Mouse (Mus musculus) kidney, adult 2 months (tissue): Measurements from ENCODE around the gene Pbsn. TPM values are rescaled to one million over a fixed set of nuclear protein-coding genes. Genes with fewer than 3 reads are reported as not detected.

Experiments
- DNase-seq: peaks from one replicate; pipeline ENCODE4 v3.0.0; 2021
- H3K27ac ChIP-seq: fragments of 200-500 bp; 2 replicates; pipeline ENCODE4 v1.5.1; 2012; ENCODE audit warnings: low read depth, low read length, control low read depth, inconsistent platforms; ENCODE audit not compliant: insufficient read depth
- H3K27me3 ChIP-seq: fragments of 200-500 bp; replicated peaks from 2 replicates; pipeline ENCODE4 v1.6.1; 2012; ENCODE audit warnings: mild to moderate bottlenecking, moderate library complexity, low read length, inconsistent platforms; ENCODE audit not compliant: control insufficient read depth, insufficient read depth
- H3K36me3 ChIP-seq: fragments of 200-500 bp; 2 replicates; pipeline ENCODE4 v1.6.1; 2012; ENCODE audit warnings: mild to moderate bottlenecking, moderate library complexity, low read length, inconsistent platforms; ENCODE audit not compliant: control insufficient read depth, insufficient read depth
- H3K4me1 ChIP-seq: fragments of 200-500 bp; 2 replicates; pipeline ENCODE4 v1.6.1; 2011; ENCODE audit warnings: low read length; ENCODE audit not compliant: control insufficient read depth, insufficient read depth
- H3K4me3 ChIP-seq: fragments of 200-500 bp; 2 replicates; pipeline ENCODE4 v1.5.1; 2011; ENCODE audit warnings: mild to moderate bottlenecking, low read depth, low read length, control low read depth; ENCODE audit not compliant: insufficient read depth
- CTCF ChIP-seq: fragments of 200-500 bp; conservative IDR thresholded peaks from 2 replicates; pipeline ENCODE4 v1.5.1; 2011; ENCODE audit warnings: low read depth, mild to moderate bottlenecking, control low read depth, low read length, moderate library complexity, mixed read lengths; ENCODE audit not compliant: insufficient read depth, insufficient read length
- POLR2A ChIP-seq: fragments of 200-500 bp; IDR thresholded peaks from one replicate; pipeline ENCODE4 v1.6.1; 2011; ENCODE audit warnings: low read depth, low read length, control low read depth
- WGBS: fragments of 180-500 bp; shearing (Covaris S2); methylation state at CpG from one replicate; pipeline ENCODE4 v1.1.7; 2018; 5-methylcytosine and 5-hydroxymethylcytosine counted together
- polyA plus RNA-seq: library from polyadenylated mRNA; depleted of rRNA; stranded (reverse); fragments of >200 nt; gene quantifications from 2 replicates; pipeline ENCODE4 v1.2.3, GENCODE M21; 2012; rRNA removed

Pbsn gene
- polyA plus RNA-seq, 1 experiment = not detected

DNA sequence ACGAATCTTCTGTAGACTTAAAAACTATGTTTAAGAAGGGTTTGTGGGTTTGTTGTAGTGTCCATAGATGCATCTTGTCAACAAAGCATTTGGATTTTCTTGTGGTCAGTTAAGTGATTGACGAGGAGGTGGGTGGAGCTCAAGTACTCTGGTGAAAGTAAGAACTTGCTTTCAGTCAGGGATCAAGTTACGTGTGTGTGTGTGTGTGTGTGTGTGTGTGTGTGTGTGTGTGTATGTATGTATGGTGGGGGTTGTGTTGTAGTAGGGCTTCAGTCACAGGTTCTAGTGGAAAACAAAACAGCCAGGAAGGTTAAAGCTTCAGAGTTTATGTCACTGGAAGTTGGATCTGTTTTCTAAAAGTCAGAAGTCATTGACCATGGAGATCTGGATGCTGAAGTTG lies 53.9 kb downstream of the Pbsn start:
- Histone ChIP-seq H3K27ac (no peak overlapping the region), H3K4me3 (no peak overlapping the region), H3K27me3 (no peaks in the 10 kb centered on the region), H3K4me1 (no peaks in the 10 kb centered on the region), H3K36me3 (no peaks in the 10 kb centered on the region)
- TF ChIP-seq CTCF = no peak
- no peak for TF ChIP-seq POLR2A
- DNase-seq = no peak
- WGBS = 92% methylated on average over 3 of the region's 3 CpGs

DNA sequence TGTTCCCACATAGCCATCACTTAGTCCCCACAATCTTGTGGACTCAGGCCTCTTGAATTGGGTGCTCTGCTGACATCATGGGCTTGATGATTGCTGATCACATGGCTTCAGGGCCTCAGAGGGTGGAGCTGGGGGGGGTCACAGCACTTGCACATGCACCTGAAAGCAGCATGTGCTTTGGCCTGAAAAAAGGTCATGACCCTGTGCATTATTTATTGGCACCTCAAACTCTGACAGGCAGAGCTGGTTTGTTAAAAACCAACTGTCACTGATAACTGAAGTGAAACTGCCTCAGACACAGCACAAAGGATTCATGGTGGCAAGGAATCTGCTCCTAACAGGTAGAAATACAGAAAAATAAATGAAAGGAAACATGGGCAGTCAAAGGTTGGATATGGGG lies 55.6 kb downstream of the Pbsn start:
- H3K4me1 ChIP-seq = 0 out of 2 replicates have a peak, but pooled peaks cover 3% of the 10 kb centered on the region
- no peak overlapping the region for H3K4me3 ChIP-seq
- no peaks in the 10 kb centered on the region for H3K27me3 ChIP-seq
- no peak for DNase-seq
- no peak overlapping the region for H3K27ac ChIP-seq
- no peak for TF ChIP-seq CTCF
- TF ChIP-seq POLR2A = no peak
- H3K36me3 ChIP-seq = no peaks in the 10 kb centered on the region

GRCm38 (mm10) chrX:77796916-77797315 lies 56.5 kb downstream of the Pbsn start:
- no peak for DNase-seq
- no peak overlapping the region for H3K4me3 ChIP-seq
- H3K27ac ChIP-seq = no peak overlapping the region
- H3K27me3 ChIP-seq = no peaks in the 10 kb centered on the region
- 0 out of 2 replicates have a peak, but pooled peaks cover 3% of the 10 kb centered on the region for H3K4me1 ChIP-seq
- WGBS = 82% methylated on average over 1 of the region's 1 CpGs
- no peak for TF ChIP-seq POLR2A
- no peak for TF ChIP-seq CTCF
- no peaks in the 10 kb centered on the region for H3K36me3 ChIP-seq

GRCm38 (mm10) chrX:77796238-77796835 lies 57.1 kb downstream of the Pbsn start, which contains the start of gene Prkx:
Gene Prkx (minus strand): TSS chrX:77796278.
- TF ChIP-seq CTCF (no peak), POLR2A (no peak)
- peak within 1 kb of the TSS; percentile 93 for H3K4me3 ChIP-seq
- 2% methylated on average over 18 of the region's 19 CpGs for WGBS
- H3K27me3 ChIP-seq = no peaks in the 10 kb centered on the region
- H3K4me1 ChIP-seq = 0 out of 2 replicates have a peak, but pooled peaks cover 3% of the 10 kb centered on the region
- DNase-seq = peak; percentile 72
- no peaks in the 10 kb centered on the region for H3K36me3 ChIP-seq
- H3K27ac ChIP-seq = peak within 1 kb of the TSS; percentile 95

- peak overlapping the region; percentile 95 for H3K27ac ChIP-seq
- 3% methylated on average over 28 of the region's 30 CpGs for WGBS
- 0 out of 2 replicates have a peak, but pooled peaks cover 3% of the 10 kb centered on the region for H3K4me1 ChIP-seq
- no peaks in the 10 kb centered on the region for H3K36me3 ChIP-seq
- no peaks in the 10 kb centered on the region for H3K27me3 ChIP-seq
- peak; percentile 34 for TF ChIP-seq POLR2A
- no peak for TF ChIP-seq CTCF
- peak; percentile 93 for DNase-seq
- peak overlapping the region; percentile 93 for H3K4me3 ChIP-seq
Measured at GRCm38 (mm10) chrX:77795858-77796174, 57.6 kb downstream of the Pbsn start.

DNA sequence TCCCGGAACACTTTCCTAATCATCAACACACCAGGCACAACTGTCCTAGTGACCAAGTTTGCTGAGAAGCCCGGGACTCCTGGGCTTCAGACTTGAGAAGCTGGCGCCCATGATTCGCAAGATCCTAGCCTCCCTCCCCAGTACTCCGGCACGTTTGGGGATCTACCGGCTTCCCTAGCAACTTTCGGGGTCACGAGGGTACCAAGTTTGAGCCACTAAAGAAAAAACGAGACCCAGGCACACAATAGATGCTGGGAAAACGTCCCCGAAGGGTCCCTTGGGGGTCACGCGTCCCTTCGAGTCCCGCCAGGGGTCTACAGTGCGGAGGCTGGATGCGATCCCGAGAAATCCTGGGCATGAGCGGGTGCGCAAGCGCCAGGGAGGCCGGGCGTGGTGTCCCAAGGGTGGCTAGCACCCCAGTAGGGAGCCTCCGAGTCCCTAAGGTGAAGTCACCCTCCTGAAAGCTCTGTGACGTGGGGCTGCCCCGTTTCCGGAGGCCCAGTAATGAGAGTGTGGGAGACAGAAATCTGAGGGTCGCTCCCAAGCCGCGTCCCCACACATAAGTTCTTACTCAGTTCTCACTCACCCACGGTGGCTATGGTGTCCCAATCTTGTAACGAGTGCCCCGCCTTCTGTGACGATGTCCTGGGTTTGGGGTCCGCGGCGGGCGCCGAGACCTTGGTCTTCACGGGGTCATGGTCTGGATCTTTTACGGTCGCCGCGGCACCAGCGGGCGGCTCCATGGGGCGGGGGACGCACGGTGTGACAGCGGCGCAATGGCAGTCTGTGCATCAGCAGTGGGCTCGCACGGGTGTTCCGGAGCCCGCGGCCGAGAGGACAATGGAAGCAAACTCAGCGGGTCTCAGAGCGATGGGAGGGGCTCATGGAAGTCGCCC lies 58.2 kb downstream of the Pbsn start:
- no peaks in the 10 kb centered on the region for H3K36me3 ChIP-seq
- no peak for TF ChIP-seq CTCF
- TF ChIP-seq POLR2A = no peak
- peak overlapping the region; percentile 93 for H3K4me3 ChIP-seq
- 0 out of 2 replicates have a peak, but pooled peaks cover 3% of the 10 kb centered on the region for H3K4me1 ChIP-seq
- H3K27ac ChIP-seq = peak overlapping the region; percentile 85
- under 1% methylated on average over 61 of the region's 61 CpGs for WGBS
- peak; percentile 17 for DNase-seq
- H3K27me3 ChIP-seq = no peaks in the 10 kb centered on the region

- no peak overlapping the region for H3K4me3 ChIP-seq
- H3K36me3 ChIP-seq = no peaks in the 10 kb centered on the region; the same call in 1 of the 2 replicates
- no peaks in the 10 kb centered on the region for H3K4me1 ChIP-seq
- H3K27me3 ChIP-seq = no peaks in the 10 kb centered on the region
- TF ChIP-seq POLR2A = no peak
- no peak for TF ChIP-seq CTCF
- H3K27ac ChIP-seq = no peak overlapping the region
- DNase-seq = no peak
- WGBS = 54% methylated on average over 3 of the region's 3 CpGs
Measured at GRCm38 (mm10) chrX:77788675-77789074, 64.7 kb downstream of the Pbsn start.

Other genes with a start within 250 kb of the Pbsn start
- gene Prkx, start 57.3 kb downstream of the Pbsn start, polyA plus RNA-seq = 6.4 and 7.4 TPM in 2 replicates
- not detected in 2 replicates for gene Gm14744, start 11.1 kb upstream of the Pbsn start, polyA plus RNA-seq
- not detected in 2 replicates for gene 5430402E10Rik, start 71.4 kb upstream of the Pbsn start, polyA plus RNA-seq
- gene Obp1a, start 237.8 kb upstream of the Pbsn start, polyA plus RNA-seq = not detected in 2 replicates